Mouse (Mus musculus) neural tube, embryonic 11.5 days (tissue): ENCODE results near the gene Actrt2. TPM values are rescaled to one million over a fixed set of nuclear protein-coding genes. Genes with fewer than 3 reads are reported as not detected.
A peak's percentile ranks its signal among the peaks of the same experiment; 100 is the strongest.

Experiments used
- ATAC-seq: fragments of 200-750 bp; cut with Nextera tagmentation; 2 replicates; pipeline ENCODE4 v1.8.0; 2017; ENCODE audit warnings: moderate number of reproducible peaks, mild to moderate bottlenecking, moderate TSS enrichment, moderate library complexity; ENCODE audit not compliant: insufficient read depth, low FRiP score, low TSS enrichment
- DNase-seq: peaks from one replicate; pipeline ENCODE4 v3.0.0-alpha.2; 2015; ENCODE audit warnings: low spot score
- H3K27ac ChIP-seq: fragments of 300-500 bp; sonication (generic); 2 replicates; pipeline ENCODE4 v1.5.1; 2014; ENCODE audit warnings: low read depth, mild to moderate bottlenecking, low read length
- H3K27me3 ChIP-seq: fragments of 300-500 bp; sonication (generic); 2 replicates; pipeline ENCODE4 v1.6.1; 2014; ENCODE audit warnings: mild to moderate bottlenecking, low read length, mixed read lengths; ENCODE audit not compliant: control insufficient read depth, insufficient read depth
- H3K36me3 ChIP-seq: fragments of 300-500 bp; sonication (generic); 2 replicates; pipeline ENCODE4 v1.6.1; 2014; ENCODE audit warnings: mild to moderate bottlenecking, low read length, moderate library complexity, mixed read lengths; ENCODE audit not compliant: control insufficient read depth, insufficient read depth
- H3K4me1 ChIP-seq: fragments of 300-500 bp; sonication (generic); 2 replicates; pipeline ENCODE4 v1.6.1; 2014; ENCODE audit warnings: low read length, mixed read lengths; ENCODE audit not compliant: control insufficient read depth, insufficient read depth
- H3K4me2 ChIP-seq: fragments of 300-500 bp; sonication (generic); 2 replicates; pipeline ENCODE4 v1.6.1; 2014; ENCODE audit warnings: low read depth, mild to moderate bottlenecking, moderate library complexity
- H3K4me3 ChIP-seq: fragments of 300-500 bp; sonication (generic); 2 replicates; pipeline ENCODE4 v1.5.1; 2014; ENCODE audit warnings: low read depth, low read length
- H3K9ac ChIP-seq: fragments of 300-500 bp; sonication (generic); 2 replicates; pipeline ENCODE4 v1.6.1; 2014; ENCODE audit warnings: mild to moderate bottlenecking, low read length
- H3K9me3 ChIP-seq: fragments of 300-500 bp; sonication (generic); 2 replicates; pipeline ENCODE4 v1.6.1; 2016; ENCODE audit warnings: low read length; ENCODE audit not compliant: control insufficient read depth
- WGBS: fragments of 180-500 bp; shearing (Covaris S2); extraction: QIAGEN DNeasy Blood & Tissue Kit; methylation state at CpG from one replicate; pipeline ENCODE4 v1.1.7; 2014; 5-methylcytosine and 5-hydroxymethylcytosine counted together
- polyA plus RNA-seq: library from polyadenylated mRNA; unstranded; fragments of >200 nt; fragmentation: Nextera tagmentation; extraction: Ambion mirVana; gene quantifications from 2 replicates; pipeline ENCODE4 v1.2.1, GENCODE M21; 2014

The Actrt2 gene
- polyA plus RNA-seq, 1 experiment from 2014 or later, result not detected

GRCm38 (mm10) chr4:154674541-154674940, 6.9 kb upstream of the Actrt2 start:
- Histone ChIP-seq H3K4me2 (no peak overlapping the region), H3K4me3 (no peak overlapping the region), H3K36me3 (no peaks in the 10 kb centered on the region), H3K27me3 (no peaks in the 10 kb centered on the region), H3K27ac (no peak overlapping the region), H3K9me3 (no peaks in the 10 kb centered on the region), H3K4me1 (peaks cover 5% of the 10 kb centered on the region; the same call in 1 of the 2 replicates), H3K9ac (no peak overlapping the region)
- DNase-seq (peak; percentile 85), ATAC-seq (no peak)
- WGBS, result 4% methylated on average over 12 of the region's 12 CpGs

- Histone ChIP-seq H3K9me3 (no peaks in the 10 kb centered on the region), H3K4me2 (no peak overlapping the region), H3K4me1 (peaks cover 5% of the 10 kb centered on the region; the same call in 1 of the 2 replicates), H3K4me3 (no peak overlapping the region), H3K36me3 (no peaks in the 10 kb centered on the region), H3K27me3 (no peaks in the 10 kb centered on the region), H3K9ac (no peak overlapping the region), H3K27ac (no peak overlapping the region)
- DNase-seq (no peak), ATAC-seq (no peak)
- 72% methylated on average over 4 of the region's 4 CpGs for WGBS
Observed at GRCm38 (mm10) chr4:154673986-154674385, 6.3 kb upstream of the Actrt2 start.

GRCm38 (mm10) chr4:154672027-154672426, 4.4 kb upstream of the Actrt2 start:
- DNase-seq (no peak), ATAC-seq (no peak)
- no peaks in the 10 kb centered on the region for H3K9me3 ChIP-seq
- H3K9ac ChIP-seq, result no peak overlapping the region
- H3K27ac ChIP-seq, result no peak overlapping the region
- no peak overlapping the region for H3K4me2 ChIP-seq
- no peak overlapping the region for H3K4me3 ChIP-seq
- H3K27me3 ChIP-seq, result no peaks in the 10 kb centered on the region
- H3K36me3 ChIP-seq, result no peaks in the 10 kb centered on the region
- peaks cover 5% of the 10 kb centered on the region; the same call in 1 of the 2 replicates for H3K4me1 ChIP-seq
- WGBS, result 47% methylated on average over 1 of the region's 1 CpGs

- Histone ChIP-seq H3K4me3 (no peak overlapping the region), H3K27ac (no peak overlapping the region), H3K9ac (no peak overlapping the region), H3K36me3 (no peaks in the 10 kb centered on the region), H3K4me1 (peaks cover 5% of the 10 kb centered on the region; the same call in 1 of the 2 replicates), H3K27me3 (no peaks in the 10 kb centered on the region), H3K9me3 (no peaks in the 10 kb centered on the region), H3K4me2 (no peak overlapping the region)
- 54% methylated on average over 8 of the region's 8 CpGs for WGBS
- ATAC-seq (no peak), DNase-seq (no peak)
Observed at GRCm38 (mm10) chr4:154671232-154671912, 3.7 kb upstream of the Actrt2 start.

- Histone ChIP-seq H3K27ac (no peak overlapping the region), H3K9ac (no peak overlapping the region), H3K4me3 (no peak overlapping the region), H3K36me3 (no peaks in the 10 kb centered on the region), H3K27me3 (no peaks in the 10 kb centered on the region), H3K4me2 (no peak overlapping the region), H3K9me3 (no peaks in the 10 kb centered on the region), H3K4me1 (no peaks in the 10 kb centered on the region)
- ATAC-seq (no peak), DNase-seq (no peak)
- 64% methylated on average over 12 of the region's 12 CpGs for WGBS
Observed at GRCm38 (mm10) chr4:154662681-154663215, 4.9 kb downstream of the Actrt2 start.

- ATAC-seq, result no peak
- H3K4me3 ChIP-seq, result no peak overlapping the region
- no peak overlapping the region for H3K27ac ChIP-seq
- DNase-seq, result no peak
- H3K4me1 ChIP-seq, result no peaks in the 10 kb centered on the region
- no peak overlapping the region for H3K9ac ChIP-seq
- 43% methylated on average over 6 of the region's 6 CpGs for WGBS
- H3K4me2 ChIP-seq, result no peak overlapping the region
- H3K9me3 ChIP-seq, result no peaks in the 10 kb centered on the region
- no peaks in the 10 kb centered on the region for H3K36me3 ChIP-seq
- H3K27me3 ChIP-seq, result no peaks in the 10 kb centered on the region
Observed at GRCm38 (mm10) chr4:154661256-154661655, 6.4 kb downstream of the Actrt2 start.

- Histone ChIP-seq H3K27ac (no peak overlapping the region), H3K4me3 (no peak overlapping the region), H3K4me1 (no peaks in the 10 kb centered on the region), H3K9ac (no peak overlapping the region), H3K9me3 (no peaks in the 10 kb centered on the region), H3K4me2 (no peak overlapping the region), H3K27me3 (no peaks in the 10 kb centered on the region), H3K36me3 (no peaks in the 10 kb centered on the region)
- no peak for ATAC-seq
- no peak for DNase-seq
Observed at GRCm38 (mm10) chr4:154660025-154660424, 7.6 kb downstream of the Actrt2 start.

GRCm38 (mm10) chr4:154655134-154655910, 12.3 kb downstream of the Actrt2 start:
- H3K36me3 ChIP-seq, result no peaks in the 10 kb centered on the region
- no peaks in the 10 kb centered on the region for H3K27me3 ChIP-seq
- H3K4me3 ChIP-seq, result no peak overlapping the region
- no peak overlapping the region for H3K4me2 ChIP-seq
- 82% methylated on average over 15 of the region's 15 CpGs for WGBS
- no peak overlapping the region for H3K9ac ChIP-seq
- H3K27ac ChIP-seq, result no peak overlapping the region
- DNase-seq, result no peak
- H3K4me1 ChIP-seq, result peaks cover 5% of the 10 kb centered on the region; the same call in 1 of the 2 replicates
- no peaks in the 10 kb centered on the region for H3K9me3 ChIP-seq
- no peak for ATAC-seq
